27 mouse cellular contexts compared by ENCODE assay signal in the genomic region with DNA sequence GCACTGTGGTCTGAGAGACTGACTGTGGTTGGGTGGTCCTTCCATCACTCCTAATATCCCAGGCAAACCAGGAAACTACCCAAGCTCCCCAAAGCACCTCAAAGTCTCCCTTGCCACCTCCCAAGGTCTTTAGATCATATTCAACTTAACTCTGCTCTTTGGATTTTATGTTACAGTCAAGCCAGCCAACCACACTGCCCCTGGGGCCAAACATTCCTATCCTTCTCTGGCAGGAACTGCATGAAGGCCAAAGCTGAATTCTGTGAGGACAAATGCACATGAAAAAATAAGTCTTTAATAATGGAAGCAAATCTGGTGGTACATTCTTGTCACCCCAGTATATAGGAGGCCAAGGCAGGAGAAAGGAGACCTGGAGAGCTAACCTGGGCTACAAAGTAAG. TPM values are rescaled to one million over a fixed set of nuclear protein-coding genes. Genes with fewer than 3 reads are reported as not detected.
DNase-seq lines count a peak whose midpoint lies in the region; ATAC-seq lines count a peak whose summit lies in the region.
"Had no signal": no experiment of that assay in that cellular context is flagged by ENCODE, and none has a peak within 500 bp of the region (broad histone marks: within the 10 kb centered on the region; RNA-seq: fewer than 3 reads in every experiment).

No protein-coding gene starts in this region.

- peak; percentile 37 for DNase-seq in adrenal gland, postnatal 14 days
- no peak for DNase-seq in adrenal gland, adult (ENCODE audit: inconsistent age in 2 of 2, low spot score in 1 of 2)
- DNase-seq in kidney, postnatal 14 days = peak; percentile 33
- peak; percentile 33 for DNase-seq in 3T3-L1 (ENCODE audit: low read depth, low spot score)
- no peak for DNase-seq in thymus, postnatal 10 days (ENCODE audit: low spot score in 2 of 2)
- DNase-seq: adrenal gland, postnatal 36 days; cerebellum, adult 11 months; cerebellum, adult 8-10 months; cerebellum, postnatal 14 days; embryo, embryonic 11 days; gastrocnemius, adult 2 months; gastrocnemius, postnatal 25 days; heart, postnatal 36 days had no signal

- no peak overlapping the region for H3K27ac ChIP-seq in kidney, embryonic 14.5 days (ENCODE audit: low read depth, low read length)
- peak overlapping the region; percentile 82 for H3K27ac ChIP-seq in brown adipose tissue, adult 24 weeks (replicated peaks; ENCODE audit: low read depth, low read length)
- H3K27ac ChIP-seq: embryonic facial prominence, embryonic 15.5 days; forebrain, embryonic 10.5 days; gastrocnemius, adult 2 months; heart, embryonic 13.5 days; hindbrain, embryonic 15.5 days had no signal

- no peak overlapping the region for H3K4me2 ChIP-seq in kidney, embryonic 14.5 days (replicated peaks; ENCODE audit: low read depth, low read length)
- H3K4me2 ChIP-seq: embryonic facial prominence, embryonic 15.5 days; heart, embryonic 13.5 days; hindbrain, embryonic 15.5 days had no signal

- H3K36me3 ChIP-seq in kidney, embryonic 14.5 days (ENCODE audit: control insufficient read depth, insufficient read depth, low read length) = no peaks in the 10 kb centered on the region
- H3K36me3 ChIP-seq: embryonic facial prominence, embryonic 15.5 days; forebrain, embryonic 10.5 days; heart, embryonic 13.5 days; hindbrain, embryonic 15.5 days had no signal

- no peaks in the 10 kb centered on the region for H3K27me3 ChIP-seq in kidney, embryonic 14.5 days (ENCODE audit: control insufficient read depth, insufficient read depth, low read length)
- H3K27me3 ChIP-seq: embryonic facial prominence, embryonic 15.5 days; hindbrain, embryonic 15.5 days had no signal

- no peak overlapping the region for H3K9ac ChIP-seq in kidney, embryonic 14.5 days (ENCODE audit: low read depth, low read length)
- H3K9ac ChIP-seq: embryonic facial prominence, embryonic 15.5 days; heart, embryonic 13.5 days; hindbrain, embryonic 15.5 days had no signal

- no peak overlapping the region for H3K4me3 ChIP-seq in kidney, embryonic 14.5 days (ENCODE audit: low read length)
- no peak overlapping the region for H3K4me3 ChIP-seq in brown adipose tissue, adult 24 weeks (ENCODE audit: insufficient read depth, low read depth, low read length)
- H3K4me3 ChIP-seq: embryonic facial prominence, embryonic 15.5 days; erythroblast, embryonic 14.5 days; forebrain, embryonic 10.5 days; gastrocnemius, adult 2 months; heart, embryonic 13.5 days; hindbrain, embryonic 15.5 days had no signal

- H3K9me3 ChIP-seq in kidney, embryonic 14.5 days (ENCODE audit: control insufficient read depth, low read length) = no peaks in the 10 kb centered on the region
- H3K9me3 ChIP-seq: embryonic facial prominence, embryonic 15.5 days; heart, embryonic 13.5 days; hindbrain, embryonic 15.5 days had no signal

- no peaks in the 10 kb centered on the region for H3K4me1 ChIP-seq in kidney, embryonic 14.5 days (ENCODE audit: control insufficient read depth, insufficient read depth, low read length)
- H3K4me1 ChIP-seq in brown adipose tissue, adult 24 weeks (ENCODE audit: control insufficient read depth, insufficient read depth, insufficient read length, low read length) = no peaks in the 10 kb centered on the region
- H3K4me1 ChIP-seq: forebrain, embryonic 10.5 days; heart, embryonic 13.5 days; hindbrain, embryonic 15.5 days had no signal

- ATAC-seq in kidney, embryonic 14.5 days (ENCODE audit: low FRiP score, low TSS enrichment) = no peak
- ATAC-seq: forebrain, embryonic 14.5 days had no signal

RNA-seq across cellular contexts. Expression of a gene that starts 16.0 kb away (rescaled TPM):
- total RNA-seq in adrenal gland, postnatal 14 days (2021) = 5.9 and 17.0 TPM in 2 replicates
- not detected in 2 replicates for polyA plus RNA-seq in kidney, embryonic 14.5 days (2014; fragmentation: Nextera tagmentation; extraction: Ambion mirVana)
- polyA plus RNA-seq in brown adipose tissue, adult 24 weeks (2012; ENCODE audit: insufficient read depth, insufficient read length, missing spikeins) = 83.0 and 169 TPM in 2 replicates
- total RNA-seq: CH12.LX; common myeloid progenitor, adult 5-6 weeks; granulocyte monocyte progenitor cell, adult 5-6 weeks had no signal
- polyA plus RNA-seq: embryonic facial prominence, embryonic 11.5 days; embryonic facial prominence, embryonic 15.5 days; erythroblast, embryonic 14.5 days; forebrain, embryonic 10.5 days; forebrain, embryonic 14.5 days; heart, embryonic 13.5 days; heart, postnatal 0 days; hindbrain, embryonic 11.5 days; hindbrain, embryonic 15.5 days had no signal

Comparison
In these comparisons a context has a peak if more than half of its experiments do, and no peak if none do; other contexts are left out.
1. DNase-seq: peak in adrenal gland, postnatal 14 days (single experiment), kidney, postnatal 14 days (single experiment) and 3T3-L1 (single experiment); none in adrenal gland, adult (0 of 2) and thymus, postnatal 10 days (0 of 2).
2. RNA of a gene that starts 16.0 kb away (polyA plus RNA-seq): 83.0 to 169 TPM in brown adipose tissue, adult 24 weeks; not detected in kidney, embryonic 14.5 days; every median in the first group is over 10 times any median in the second.